Mouse (Mus musculus) heart, embryonic 11.5 days (tissue): Measurements from ENCODE around the gene H2bfm. TPM values are rescaled to one million over a fixed set of nuclear protein-coding genes. Genes with fewer than 3 reads are reported as not detected.
"Not testable (repeated sequence)": the region's sequence is repeated elsewhere in the genome, so short reads cannot be mapped to it uniquely, and the experiment has no call there.

Experiments used
- ATAC-seq: fragments of 200-750 bp; cut with Nextera tagmentation; replicated peaks from 2 replicates; pipeline ENCODE4 v1.8.0; 2017; ENCODE audit warnings: moderate library complexity; ENCODE audit not compliant: insufficient number of reproducible peaks, low FRiP score, low TSS enrichment
- H3K27ac ChIP-seq: fragments of 300-500 bp; sonication (generic); 2 replicates; pipeline ENCODE4 v1.5.1; 2014; ENCODE audit warnings: mild to moderate bottlenecking, low read depth, low read length
- H3K27me3 ChIP-seq: fragments of 300-500 bp; sonication (generic); 2 replicates; pipeline ENCODE4 v1.6.1; 2014; ENCODE audit warnings: mild to moderate bottlenecking, low read length, mixed read lengths; ENCODE audit not compliant: control insufficient read depth, insufficient read depth
- H3K36me3 ChIP-seq: fragments of 300-500 bp; sonication (generic); 2 replicates; pipeline ENCODE4 v1.6.1; 2014; ENCODE audit warnings: mild to moderate bottlenecking, low read length, moderate library complexity, mixed read lengths; ENCODE audit not compliant: control insufficient read depth, insufficient read depth
- H3K4me1 ChIP-seq: fragments of 300-500 bp; sonication (generic); 2 replicates; pipeline ENCODE4 v1.6.1; 2014; ENCODE audit warnings: low read length; ENCODE audit not compliant: control insufficient read depth, insufficient read depth
- H3K4me2 ChIP-seq: fragments of 300-500 bp; sonication (generic); 2 replicates; pipeline ENCODE4 v1.6.1; 2014; ENCODE audit warnings: mild to moderate bottlenecking, moderate library complexity
- H3K4me3 ChIP-seq: fragments of 300-500 bp; sonication (generic); 2 replicates; pipeline ENCODE4 v1.5.1; 2014; ENCODE audit warnings: low read depth, low read length
- H3K9ac ChIP-seq: fragments of 300-500 bp; sonication (generic); 2 replicates; pipeline ENCODE4 v1.6.1; 2014; ENCODE audit warnings: mild to moderate bottlenecking, low read depth, low read length, moderate library complexity
- H3K9me3 ChIP-seq: fragments of 300-500 bp; sonication (generic); replicated peaks from 2 replicates; pipeline ENCODE4 v1.6.1; 2016; ENCODE audit warnings: low read length; ENCODE audit not compliant: control insufficient read depth
- WGBS: fragments of 180-500 bp; shearing (Covaris S2); extraction: QIAGEN DNeasy Blood & Tissue Kit; methylation state at CpG from one replicate; pipeline ENCODE4 v1.1.7; 2014; ENCODE audit not compliant: insufficient replicate concordance; 5-methylcytosine and 5-hydroxymethylcytosine counted together
- polyA plus RNA-seq: library from polyadenylated mRNA; unstranded; fragments of >200 nt; fragmentation: Nextera tagmentation; extraction: Ambion mirVana; gene quantifications from 2 replicates; pipeline ENCODE4 v1.2.1, GENCODE M21; 2014

The H2bfm gene
- polyA plus RNA-seq = not detected in 2 replicates

DNA sequence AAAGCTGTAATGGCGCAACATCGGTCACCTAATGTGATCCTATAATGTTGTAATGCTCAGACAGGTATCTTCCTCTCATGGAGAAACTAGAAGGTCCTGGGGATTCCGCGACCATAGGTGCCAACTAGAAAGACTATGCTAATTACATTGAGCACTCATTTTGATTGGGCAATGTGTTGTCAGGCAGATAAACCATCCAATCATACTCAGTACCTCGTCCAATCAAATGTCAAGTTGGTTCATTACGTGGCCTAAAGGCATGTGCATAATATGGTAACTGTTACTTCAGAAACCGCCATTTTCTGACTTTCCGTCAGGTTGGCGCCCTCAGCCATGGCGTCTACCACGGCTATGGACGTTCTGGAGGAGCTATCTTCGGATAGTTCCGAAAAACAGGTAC, at the start of gene H2bfm:
Gene H2bfm, plus strand, starts transcription at position 295 of the 400 bp plus-strand sequence.
- H3K4me3 ChIP-seq = no peak within 1 kb of the TSS
- H3K4me1 ChIP-seq = no peaks in the 10 kb centered on the region
- H3K9me3 ChIP-seq = no peaks in the 10 kb centered on the region
- H3K4me2 ChIP-seq = no peak within 1 kb of the TSS
- no peaks in the 10 kb centered on the region for H3K27me3 ChIP-seq
- no peaks in the 10 kb centered on the region for H3K36me3 ChIP-seq
- no peak for ATAC-seq
- no peak within 1 kb of the TSS for H3K27ac ChIP-seq
- 84% methylated on average over 14 of the region's 14 CpGs for WGBS
- no peak within 1 kb of the TSS for H3K9ac ChIP-seq

GRCm38 (mm10) chrX:136895757-136896156, 31.4 kb upstream of the H2bfm start:
- no peaks in the 10 kb centered on the region for H3K9me3 ChIP-seq
- ATAC-seq = no peak
- 57% methylated on average over 2 of the region's 2 CpGs for WGBS
- H3K27ac ChIP-seq = no peak overlapping the region
- H3K36me3 ChIP-seq = no peaks in the 10 kb centered on the region
- H3K4me2 ChIP-seq = no peak overlapping the region
- H3K9ac ChIP-seq = no peak overlapping the region
- H3K27me3 ChIP-seq = no peaks in the 10 kb centered on the region
- no peaks in the 10 kb centered on the region for H3K4me1 ChIP-seq
- no peak overlapping the region for H3K4me3 ChIP-seq

- no peaks in the 10 kb centered on the region for H3K4me1 ChIP-seq
- H3K27me3 ChIP-seq = no peaks in the 10 kb centered on the region
- H3K27ac ChIP-seq = no peak overlapping the region
- no peak overlapping the region for H3K4me2 ChIP-seq
- no peaks in the 10 kb centered on the region for H3K9me3 ChIP-seq
- no peak overlapping the region for H3K9ac ChIP-seq
- H3K4me3 ChIP-seq = no peak overlapping the region
- WGBS = 41% methylated on average over 4 of the region's 4 CpGs
- H3K36me3 ChIP-seq = no peaks in the 10 kb centered on the region
- ATAC-seq = no peak
Observed at GRCm38 (mm10) chrX:136904369-136904768, 22.8 kb upstream of the H2bfm start.

DNA sequence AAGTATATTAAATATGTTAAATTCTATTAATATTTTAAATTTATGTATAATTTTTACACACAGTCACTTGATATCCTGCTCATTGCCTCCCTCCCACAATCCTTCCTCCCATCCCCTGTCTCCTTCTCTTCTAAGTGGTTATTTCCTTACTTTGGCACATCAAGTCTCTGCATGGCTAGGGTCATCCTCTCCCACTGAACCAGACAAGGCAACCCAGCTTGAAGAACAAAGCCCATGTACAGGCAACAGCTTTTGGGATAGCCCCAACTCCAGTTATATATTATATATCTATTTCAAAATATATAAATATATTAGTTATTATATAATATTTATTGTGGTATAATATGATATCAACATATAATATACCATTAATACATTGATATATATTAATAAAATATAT, 1.3 kb upstream of the H2bfm start:
- no peak overlapping the region for H3K4me2 ChIP-seq
- H3K9ac ChIP-seq = no peak overlapping the region
- H3K36me3 ChIP-seq = no peaks in the 10 kb centered on the region
- no peaks in the 10 kb centered on the region for H3K9me3 ChIP-seq
- no peaks in the 10 kb centered on the region for H3K27me3 ChIP-seq
- no peaks in the 10 kb centered on the region for H3K4me1 ChIP-seq
- no peak overlapping the region for H3K27ac ChIP-seq
- no peak overlapping the region for H3K4me3 ChIP-seq
- no peak for ATAC-seq

DNA sequence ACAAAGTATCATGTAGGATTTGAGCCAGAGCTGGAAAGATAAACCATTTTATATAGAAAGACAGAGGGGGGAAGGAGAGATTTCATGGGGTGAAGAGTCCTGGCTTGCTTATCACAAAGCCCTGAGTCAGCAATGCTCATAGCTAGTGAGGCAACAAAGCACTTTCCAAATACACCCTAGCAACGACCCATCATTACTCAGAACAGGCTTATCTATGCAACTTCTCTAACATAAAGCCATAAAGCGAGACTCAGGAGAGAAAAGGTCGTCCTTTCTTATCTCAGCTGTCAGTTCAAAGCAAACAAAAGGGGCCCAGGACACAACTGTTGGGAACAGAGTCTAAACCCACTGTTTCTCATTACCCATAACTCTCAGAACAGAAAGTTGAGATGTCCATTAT, 10.9 kb downstream of the H2bfm start:
- H3K4me2 ChIP-seq = no peak overlapping the region
- no peak overlapping the region for H3K4me3 ChIP-seq
- 35% methylated on average over 3 of the region's 3 CpGs for WGBS
- H3K36me3 ChIP-seq = no peaks in the 10 kb centered on the region
- ATAC-seq = no peak
- H3K9me3 ChIP-seq = no peaks in the 10 kb centered on the region
- no peaks in the 10 kb centered on the region for H3K4me1 ChIP-seq
- no peak overlapping the region for H3K9ac ChIP-seq
- H3K27ac ChIP-seq = no peak overlapping the region
- H3K27me3 ChIP-seq = no peaks in the 10 kb centered on the region

DNA sequence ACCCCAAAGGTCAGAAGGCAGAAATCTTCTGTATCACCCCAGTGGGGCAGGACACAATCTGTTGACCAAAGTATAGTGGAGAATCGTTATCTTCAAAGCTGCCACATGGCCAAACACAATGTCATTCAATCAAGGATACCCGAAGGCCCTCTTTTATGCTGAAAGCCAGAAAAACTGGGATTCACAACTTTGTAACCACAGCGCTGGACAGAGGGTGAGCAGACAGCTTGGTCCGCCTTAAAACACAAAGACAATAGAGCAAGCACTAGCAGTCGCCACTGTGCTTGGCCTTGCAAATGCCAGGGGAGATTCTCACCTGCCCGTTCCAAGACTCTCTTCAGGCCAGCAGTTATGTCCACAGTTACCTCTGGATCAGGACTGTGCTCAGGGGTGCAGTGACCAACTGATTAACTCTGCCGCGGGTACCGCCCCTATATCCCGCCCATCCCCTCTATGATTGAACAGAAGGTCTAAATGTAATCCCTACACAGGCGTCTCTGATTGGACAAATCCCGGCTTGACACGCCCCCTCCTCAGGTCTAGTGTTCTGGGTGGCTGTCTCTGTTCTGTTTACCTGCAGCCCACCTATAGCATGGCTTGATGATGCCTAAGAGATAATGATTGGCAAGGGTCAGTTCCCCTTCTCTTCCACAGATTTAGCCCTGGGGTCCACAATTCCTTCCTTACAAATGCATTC, 30.6 kb downstream of the H2bfm start:
- H3K27ac ChIP-seq, H3K36me3 ChIP-seq, H3K9me3 ChIP-seq, H3K27me3 ChIP-seq, H3K9ac ChIP-seq, H3K4me1 ChIP-seq: not testable (repeated sequence)
- WGBS = 23% methylated on average over 13 of the region's 13 CpGs
- peak; percentile 80 for ATAC-seq
- Histone ChIP-seq H3K4me3 (peak overlapping the region; percentile 25; the same call in 1 of the 2 replicates), H3K4me2 (peak overlapping the region; percentile 51)

DNA sequence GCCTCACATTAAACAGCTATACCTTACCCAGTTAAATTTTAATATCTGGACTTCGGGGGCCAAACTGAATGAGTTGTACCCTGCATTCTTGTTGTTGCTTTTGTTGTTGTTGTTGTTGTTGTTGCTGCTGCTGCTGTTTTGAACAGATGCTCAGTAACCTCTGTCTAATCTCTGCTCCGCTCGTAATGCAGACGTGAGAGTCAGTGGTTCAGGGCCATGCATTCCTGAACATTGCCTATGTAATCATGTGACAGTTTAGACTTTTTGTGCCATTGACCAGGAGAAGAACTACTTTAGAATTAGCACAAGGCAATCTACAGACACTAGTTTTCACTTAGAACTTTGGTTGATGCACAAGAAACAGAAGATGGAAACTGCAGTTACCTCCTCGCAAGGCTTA, 31.2 kb downstream of the H2bfm start:
- H3K9me3 ChIP-seq, H3K27me3 ChIP-seq, ATAC-seq, H3K27ac ChIP-seq, H3K9ac ChIP-seq, H3K36me3 ChIP-seq, H3K4me1 ChIP-seq: not testable (repeated sequence)
- 0 out of 2 replicates have a peak overlapping the region, but pooled peaks have one; percentile 10 for H3K4me3 ChIP-seq
- WGBS = 61% methylated on average over 5 of the region's 5 CpGs
- peak overlapping the region; percentile 51 for H3K4me2 ChIP-seq

GRCm38 (mm10) chrX:136959688-136960087, 32.6 kb downstream of the H2bfm start:
- Histone ChIP-seq H3K27me3 (no peaks in the 10 kb centered on the region), H3K4me2 (no peak overlapping the region), H3K27ac (no peak overlapping the region), H3K9me3 (no peaks in the 10 kb centered on the region), H3K36me3 (no peaks in the 10 kb centered on the region), H3K9ac (no peak overlapping the region), H3K4me1 (no peaks in the 10 kb centered on the region), H3K4me3 (no peak overlapping the region)
- no peak for ATAC-seq
- WGBS = 32% methylated on average over 2 of the region's 2 CpGs

DNA sequence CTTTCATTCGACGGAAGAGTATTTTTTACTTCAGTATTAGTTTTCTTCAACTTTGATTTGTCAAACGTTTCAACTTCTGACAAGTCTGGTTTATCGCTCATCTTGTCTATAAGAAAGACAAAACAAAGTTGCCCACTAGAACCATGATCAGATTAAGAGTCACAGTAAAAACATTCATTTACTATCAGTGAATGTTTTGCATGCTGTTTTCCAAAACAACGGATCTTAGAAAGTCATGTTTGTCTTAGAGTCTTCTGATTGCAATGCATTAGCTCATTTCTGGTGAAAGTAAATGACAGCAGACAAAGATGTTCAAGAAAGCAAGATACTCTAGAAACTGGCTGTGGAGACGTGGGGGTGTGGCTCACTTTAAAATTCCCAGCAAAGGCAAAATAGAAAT, 48.3 kb downstream of the H2bfm start, which contains the start of gene Tmsb15b2:
Gene Tmsb15b2, minus strand, starts transcription at position 101 of the 400 bp plus-strand sequence.
- ATAC-seq, H3K4me1 ChIP-seq, H3K9ac ChIP-seq, H3K36me3 ChIP-seq, H3K27ac ChIP-seq, H3K27me3 ChIP-seq, H3K9me3 ChIP-seq: not testable (repeated sequence)
- peak within 1 kb of the TSS; percentile 60 for H3K4me2 ChIP-seq
- peak within 1 kb of the TSS; percentile 42 for H3K4me3 ChIP-seq
- WGBS = 78% methylated on average over 6 of the region's 6 CpGs
